Mouse (Mus musculus): ENCODE data around the gene P3h1.

DNA sequence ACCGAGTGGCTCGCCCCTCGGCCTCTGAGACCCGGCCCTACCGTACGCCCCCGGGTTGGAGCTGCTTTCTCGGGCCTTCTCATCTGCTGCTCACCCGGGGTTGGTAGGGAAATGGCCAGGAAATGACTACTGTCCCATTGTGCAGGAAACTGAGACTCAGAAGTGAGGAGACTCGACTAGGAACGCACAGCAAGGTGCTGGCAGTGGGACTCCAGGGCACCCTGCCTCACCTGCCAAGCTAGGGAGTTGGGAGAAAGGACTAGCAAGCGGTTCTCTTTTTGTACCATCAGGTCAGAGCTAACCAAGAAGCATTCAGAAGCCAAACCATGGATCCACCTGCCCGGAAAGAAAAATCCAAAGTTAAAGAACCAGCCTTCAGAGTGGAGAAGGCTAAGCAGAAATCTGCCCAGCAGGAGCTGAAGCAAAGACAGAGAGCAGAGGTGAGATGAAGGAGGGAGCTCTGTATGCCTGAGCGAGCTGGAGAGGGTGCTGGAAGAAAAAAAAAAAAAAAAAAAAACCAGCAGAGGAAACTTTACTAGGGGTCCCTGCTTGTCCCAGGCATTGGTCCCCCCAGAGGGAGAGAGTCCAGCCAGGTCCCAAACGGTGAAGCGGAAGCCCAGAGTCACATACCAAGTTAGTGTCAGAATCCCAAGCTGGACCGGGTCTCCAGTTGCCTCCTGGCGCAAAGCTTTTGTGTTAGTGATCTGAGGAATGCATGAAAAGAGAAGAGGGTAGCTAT lies 37.0 kb upstream of the P3h1 start:
- no peak for TF ChIP-seq CTCF (IDR thresholded peaks at IDR 0.05; ENCODE audit: extremely low read depth, insufficient read depth, insufficient read length, insufficient replicate concordance)
- no peak for TF ChIP-seq POLR2A (IDR thresholded peaks at IDR 0.05; ENCODE audit: low read depth, low read length)
